Mouse (Mus musculus) right cerebral cortex, postnatal 36 days (tissue): ENCODE measurements at regions not wholly inside any gene's neighbourhood (a gene's known extent, or its start where the extent isn't known, plus 50 kb on each side); places are given as distances from the start of the nearest gene placed in this dataset.

ENCODE experiments used
- DNase-seq, 2 experiments: peaks; one replicate each; pipeline ENCODE4 v3.0.0; 2022; ENCODE audit warnings: low spot score in 2 of 2, mixed read lengths in 1 of 2

DNA sequence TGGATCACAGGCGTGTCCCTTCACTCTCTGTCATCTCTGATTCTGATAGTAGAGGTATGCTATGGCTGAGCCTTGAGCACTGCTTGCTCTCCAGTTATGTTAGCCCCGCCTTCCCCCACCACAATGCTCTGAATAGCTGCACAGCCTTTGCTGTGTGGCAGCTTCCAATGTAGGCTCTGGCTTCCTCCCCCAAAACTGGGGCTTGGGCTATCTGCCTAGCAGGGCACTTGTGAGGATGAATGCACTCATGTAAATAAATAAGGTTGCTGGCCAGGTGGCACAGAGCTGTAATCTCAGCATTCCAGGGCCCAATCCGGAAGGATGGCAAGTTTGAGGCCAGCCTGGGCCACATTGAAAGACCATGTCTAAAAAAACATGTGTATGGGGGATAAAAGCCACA, 103.6 kb upstream of the Sdk1 start:
- DNase-seq = no peak

- DNase-seq = no peak
Observed at GRCm38 (mm10) chr5:141138771-141139360, 102.4 kb upstream of the Sdk1 start.

- DNase-seq = no peak
Observed at GRCm38 (mm10) chr5:141139361-141139912, 101.9 kb upstream of the Sdk1 start.

DNA sequence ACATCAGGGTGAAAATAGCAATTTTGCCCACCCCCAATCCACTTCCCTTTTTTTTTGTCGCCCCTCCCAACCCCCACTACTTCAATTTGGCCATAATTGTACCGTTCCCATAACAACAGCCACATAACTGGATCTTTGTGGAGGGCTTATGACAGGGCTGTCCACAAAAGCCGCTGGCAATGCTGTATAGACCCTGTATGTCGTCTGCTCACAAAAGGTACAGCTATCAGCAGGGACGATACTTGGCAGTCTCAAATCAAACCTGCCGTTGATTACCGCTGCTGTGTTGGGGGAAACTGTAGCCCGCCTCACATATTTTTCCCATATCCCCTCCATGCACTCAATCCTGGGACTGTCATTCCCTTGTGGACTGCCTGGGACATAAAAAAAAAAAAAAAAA, 80.9 kb upstream of the Sdk1 start:
- no peak for DNase-seq

- DNase-seq = no peak
Observed at GRCm38 (mm10) chr5:141160956-141161355, 80.3 kb upstream of the Sdk1 start.

GRCm38 (mm10) chr5:141182442-141182841, 58.8 kb upstream of the Sdk1 start:
- DNase-seq = no peak

GRCm38 (mm10) chr5:141189033-141189432, 52.3 kb upstream of the Sdk1 start:
- DNase-seq = no peak
